Mouse (Mus musculus) intestine, postnatal 0 days (tissue): ENCODE data around the gene Zfhx2. TPM values are rescaled to one million over a fixed set of nuclear protein-coding genes. Genes with fewer than 3 reads are reported as not detected.

ENCODE experiments used
- ATAC-seq: fragments of 200-750 bp; cut with Nextera tagmentation; 2 replicates; pipeline ENCODE4 v1.8.0; 2017; ENCODE audit warnings: mild to moderate bottlenecking, moderate TSS enrichment, moderate library complexity
- H3K27ac ChIP-seq: fragments of 300-500 bp; sonication (generic); 2 replicates; pipeline ENCODE4 v1.5.1; 2014; ENCODE audit warnings: mild to moderate bottlenecking, low read depth, low read length, moderate library complexity
- H3K27me3 ChIP-seq: fragments of 300-500 bp; sonication (generic); replicated peaks from 2 replicates; pipeline ENCODE4 v1.6.1; 2014; ENCODE audit warnings: low read length, mixed read lengths; ENCODE audit not compliant: control insufficient read depth, insufficient read depth
- H3K36me3 ChIP-seq: fragments of 300-500 bp; sonication (generic); 2 replicates; pipeline ENCODE4 v1.6.1; 2014; ENCODE audit warnings: mild to moderate bottlenecking, moderate library complexity; ENCODE audit not compliant: control insufficient read depth, insufficient read depth
- H3K4me1 ChIP-seq: fragments of 300-500 bp; sonication (generic); replicated peaks from 2 replicates; pipeline ENCODE4 v1.6.1; 2014; ENCODE audit warnings: antibody characterized with exemption, low read length, mixed read lengths; ENCODE audit not compliant: control insufficient read depth, insufficient read depth
- H3K4me2 ChIP-seq: fragments of 300-500 bp; sonication (generic); replicated peaks from 2 replicates; pipeline ENCODE4 v1.6.1; 2014; ENCODE audit warnings: low read depth, mild to moderate bottlenecking, moderate library complexity
- H3K4me3 ChIP-seq: fragments of 300-500 bp; sonication (generic); 2 replicates; pipeline ENCODE4 v1.5.1; 2014; ENCODE audit warnings: low read depth, low read length
- H3K9ac ChIP-seq: fragments of 300-500 bp; sonication (generic); 2 replicates; pipeline ENCODE4 v1.6.1; 2014; ENCODE audit warnings: mild to moderate bottlenecking, low read depth, low read length
- H3K9me3 ChIP-seq: fragments of 300-500 bp; sonication (generic); 2 replicates; pipeline ENCODE4 v1.6.1; 2016; ENCODE audit warnings: mixed run types; ENCODE audit not compliant: control insufficient read depth
- CTCF ChIP-seq: sonication (generic); IDR thresholded peaks from 2 replicates; pipeline ENCODE4 v1.5.1; 2016; ENCODE audit warnings: low read depth, mild to moderate bottlenecking, control low read depth, antibody characterized with exemption, moderate library complexity
- WGBS: fragments of 180-500 bp; shearing (Covaris S2); extraction: QIAGEN DNeasy Blood & Tissue Kit; methylation state at CpG from one replicate; pipeline ENCODE4 v1.1.7; 2014; 5-methylcytosine and 5-hydroxymethylcytosine counted together
- polyA plus RNA-seq: library from polyadenylated mRNA; unstranded; fragments of >200 nt; fragmentation: Nextera tagmentation; extraction: Ambion mirVana; gene quantifications from 2 replicates; pipeline ENCODE4 v1.2.1, GENCODE M21; 2015

Zfhx2 gene
- polyA plus RNA-seq, 1 experiment from 2014 or later: 0.87 TPM

DNA sequence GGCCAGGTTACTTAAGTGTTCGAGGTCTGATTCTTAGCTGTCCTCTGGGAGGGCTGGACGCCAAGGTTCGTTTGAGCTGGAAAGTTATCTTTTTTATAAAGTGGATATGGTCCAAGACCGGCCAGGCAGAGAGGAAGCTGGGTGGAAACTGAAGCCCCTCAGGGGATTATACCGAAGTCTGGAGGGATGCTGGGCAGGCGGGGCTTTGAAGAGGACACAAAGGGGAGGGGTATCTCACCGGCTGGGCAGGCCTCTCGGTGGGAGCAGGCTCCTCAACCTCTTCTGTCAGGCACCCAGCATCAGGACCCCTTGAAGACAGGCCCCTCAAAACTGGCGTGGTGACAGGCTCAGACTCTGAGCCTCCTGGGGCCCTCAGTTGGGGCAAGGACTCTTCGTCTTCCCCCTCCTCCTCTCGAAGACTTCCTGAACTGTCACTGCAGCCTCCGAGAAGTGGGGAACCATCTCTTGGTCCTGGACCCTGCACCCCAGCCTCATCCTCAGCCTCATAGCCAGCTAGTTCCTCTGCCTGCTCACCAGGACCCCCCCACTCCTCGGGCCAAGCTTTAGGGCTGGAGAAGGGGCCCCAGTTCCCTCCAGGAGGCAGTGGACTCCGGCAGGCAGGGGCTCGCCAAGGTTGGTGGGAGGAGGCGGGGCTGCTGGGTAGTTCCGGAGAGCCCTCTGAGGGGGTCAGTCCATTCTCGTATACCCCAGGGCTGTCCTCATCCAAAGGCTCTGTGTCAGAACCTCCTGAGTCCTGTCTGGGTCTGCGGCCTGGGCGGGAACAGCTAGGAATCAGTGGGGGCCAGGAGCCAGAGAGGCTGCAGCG, 17.1 kb upstream of the Zfhx2 start:
- WGBS: 36% methylated on average over 21 of the region's 21 CpGs
- H3K9ac ChIP-seq: no peak overlapping the region
- no peak overlapping the region; the same call in 1 of the 2 replicates for H3K4me2 ChIP-seq
- H3K27ac ChIP-seq: no peak overlapping the region
- ATAC-seq: no peak
- peaks cover 13% of the 10 kb centered on the region; the same call in 1 of the 2 replicates for H3K27me3 ChIP-seq
- no peaks in the 10 kb centered on the region for H3K9me3 ChIP-seq
- no peak for TF ChIP-seq CTCF
- peaks cover 14% of the 10 kb centered on the region; the same call in 1 of the 2 replicates for H3K4me1 ChIP-seq
- peaks cover 3% of the 10 kb centered on the region; the same call in 1 of the 2 replicates for H3K36me3 ChIP-seq
- H3K4me3 ChIP-seq: no peak overlapping the region

DNA sequence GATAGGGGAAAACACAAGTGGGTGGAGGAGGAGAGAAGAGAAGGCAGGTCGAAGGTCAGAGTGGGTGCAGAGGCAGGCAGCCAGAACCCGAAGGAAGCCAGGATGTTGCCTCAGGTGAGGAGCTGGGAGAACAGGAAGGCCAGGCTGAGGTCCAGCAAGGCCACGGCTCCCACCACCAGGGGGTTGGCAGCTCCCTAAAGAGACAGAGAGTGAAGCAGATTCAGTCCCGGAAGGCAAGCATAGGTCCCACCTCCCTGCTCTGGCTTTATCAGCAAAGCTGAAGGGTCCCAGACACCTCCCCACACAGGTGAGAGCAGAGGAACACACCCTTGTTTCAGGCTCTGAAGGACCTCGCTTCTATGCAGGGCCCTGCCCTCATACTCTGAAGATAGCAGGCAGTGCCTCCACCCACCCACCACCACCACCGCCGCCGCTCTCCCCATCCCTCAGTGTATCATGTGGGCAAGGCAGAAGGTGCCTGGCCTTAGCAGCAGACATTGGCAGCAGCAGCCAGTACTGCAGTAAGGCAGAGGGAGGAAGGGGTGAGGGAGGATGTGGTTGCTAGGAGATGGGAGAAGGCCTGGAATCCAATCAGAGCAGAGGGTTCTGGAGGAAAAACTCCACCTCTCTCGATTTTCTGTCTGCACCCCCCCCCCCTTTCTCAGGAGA, 16.2 kb upstream of the Zfhx2 start:
- 23% methylated on average over 9 of the region's 9 CpGs for WGBS
- H3K4me1 ChIP-seq: peaks cover 13% of the 10 kb centered on the region; the same call in 1 of the 2 replicates
- TF ChIP-seq CTCF: peak; percentile 40
- no peak overlapping the region for H3K27ac ChIP-seq
- H3K9ac ChIP-seq: no peak overlapping the region
- no peak for ATAC-seq
- peak overlapping the region; percentile 17 for H3K4me2 ChIP-seq
- no peaks in the 10 kb centered on the region for H3K9me3 ChIP-seq
- H3K36me3 ChIP-seq: peaks cover 11% of the 10 kb centered on the region
- H3K4me3 ChIP-seq: no peak overlapping the region
- H3K27me3 ChIP-seq: peaks cover 5% of the 10 kb centered on the region; the same call in 1 of the 2 replicates

DNA sequence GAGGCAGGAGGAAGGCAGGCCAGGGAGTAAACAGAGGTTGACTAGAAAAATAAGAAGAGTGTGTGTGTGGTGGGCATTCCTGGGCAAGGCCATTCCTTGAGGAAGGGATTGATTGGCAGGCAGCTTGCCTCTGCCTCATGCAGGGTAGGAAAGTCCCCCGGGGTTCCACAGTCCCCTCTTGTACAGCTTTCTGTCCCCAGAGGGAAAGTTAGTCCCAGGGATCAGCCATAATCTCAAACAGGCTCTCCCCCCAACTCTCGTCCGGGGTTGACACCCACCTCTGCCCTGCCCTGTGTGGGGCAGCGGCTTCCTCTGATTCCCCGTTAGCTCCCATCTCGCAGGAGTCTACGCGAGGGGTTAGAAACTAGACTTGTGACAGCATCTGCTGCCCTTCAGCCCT, 14.9 kb upstream of the Zfhx2 start:
- ATAC-seq: no peak
- TF ChIP-seq CTCF: no peak
- H3K36me3 ChIP-seq: peaks cover 23% of the 10 kb centered on the region
- no peak overlapping the region for H3K4me3 ChIP-seq
- peaks cover 13% of the 10 kb centered on the region; the same call in 1 of the 2 replicates for H3K4me1 ChIP-seq
- no peaks in the 10 kb centered on the region for H3K9me3 ChIP-seq
- no peaks in the 10 kb centered on the region for H3K27me3 ChIP-seq
- 75% methylated on average over 8 of the region's 8 CpGs for WGBS
- no peak overlapping the region for H3K9ac ChIP-seq
- H3K27ac ChIP-seq: no peak overlapping the region
- no peak overlapping the region for H3K4me2 ChIP-seq

DNA sequence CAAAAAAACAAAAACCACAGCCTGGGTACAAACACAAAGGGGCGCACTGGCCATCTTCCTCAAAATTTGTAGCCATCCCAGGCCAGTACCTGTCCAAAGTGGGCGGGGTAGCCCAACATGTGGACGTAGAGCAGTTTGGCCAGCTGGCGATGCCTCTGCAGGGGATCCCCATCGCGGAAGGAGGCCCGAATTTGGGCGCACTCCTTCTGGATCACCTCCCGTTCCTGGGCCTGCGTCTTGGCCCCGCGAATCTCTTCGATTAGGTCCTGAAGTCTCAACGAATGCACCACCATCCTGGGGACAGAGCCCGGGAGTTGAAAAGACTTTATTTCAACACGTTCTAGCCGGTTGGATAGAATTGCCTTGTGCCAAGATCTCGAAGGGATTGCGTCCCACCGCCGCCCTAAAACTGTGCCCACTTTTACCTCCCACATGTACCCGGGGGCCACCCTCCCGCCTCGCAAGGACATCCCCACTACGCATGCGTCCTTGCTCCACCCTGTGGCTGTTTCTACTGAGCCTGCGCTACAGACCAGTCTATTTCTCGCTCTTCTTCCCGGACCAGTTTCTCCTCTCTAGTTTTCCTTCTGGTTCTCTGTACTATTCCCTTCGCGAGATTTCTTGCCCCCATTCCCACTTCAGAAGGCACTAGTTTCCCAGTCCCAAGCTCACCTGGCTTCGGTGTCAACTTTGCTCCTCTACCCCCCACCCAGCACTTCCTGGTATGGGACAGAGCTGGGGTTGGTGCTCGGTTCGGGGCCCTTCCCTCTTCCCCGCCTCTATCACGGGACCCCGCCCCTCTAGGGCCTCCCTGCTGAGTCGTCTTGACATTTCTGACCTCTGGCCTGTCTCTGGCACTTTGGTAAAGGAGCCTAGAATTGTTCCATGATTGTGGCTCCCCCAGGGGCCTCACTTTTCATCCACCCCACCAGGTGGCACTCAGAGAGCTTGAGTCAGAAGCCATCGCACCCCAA, 14.0 kb upstream of the Zfhx2 start, which contains the start of gene Ap1g2:
Gene Ap1g2 (minus strand): TSS at position 758 of the 974 bp plus-strand sequence.
- under 1% methylated on average over 39 of the region's 39 CpGs for WGBS
- H3K9ac ChIP-seq: peak within 1 kb of the TSS; percentile 57
- H3K36me3 ChIP-seq: peaks cover 25% of the 10 kb centered on the region
- ATAC-seq: peak; percentile 85
- H3K4me2 ChIP-seq: peak within 1 kb of the TSS; percentile 83
- peak within 1 kb of the TSS; percentile 60 for H3K4me3 ChIP-seq
- TF ChIP-seq CTCF: peak; percentile 55
- no peaks in the 10 kb centered on the region for H3K27me3 ChIP-seq
- H3K4me1 ChIP-seq: peaks cover 13% of the 10 kb centered on the region; the same call in 1 of the 2 replicates
- H3K9me3 ChIP-seq: no peaks in the 10 kb centered on the region
- H3K27ac ChIP-seq: peak within 1 kb of the TSS; percentile 89

DNA sequence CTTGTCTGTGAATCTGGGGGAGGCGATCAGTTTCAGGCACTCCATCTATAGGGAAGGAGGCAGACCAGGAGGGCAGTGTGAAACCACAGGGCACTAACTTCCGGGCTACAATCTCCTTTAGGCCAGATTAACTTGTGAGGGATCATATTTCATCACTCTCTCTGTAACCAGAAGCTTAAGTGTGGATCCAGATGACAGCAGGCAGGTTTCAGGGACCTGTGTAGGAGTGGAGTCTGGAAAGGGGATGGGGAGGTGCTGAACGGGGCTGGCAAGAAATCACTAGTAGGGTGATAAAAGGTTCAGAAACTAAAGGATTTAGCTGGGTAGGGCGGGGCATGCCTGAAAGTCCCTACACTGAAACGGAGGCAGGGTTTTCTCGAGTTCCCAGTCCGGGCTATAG, 13.3 kb upstream of the Zfhx2 start:
- no peak for ATAC-seq
- H3K9ac ChIP-seq: peak overlapping the region; percentile 57

More for the DNA sequence above, 13.3 kb upstream of the Zfhx2 start:
- H3K4me1 ChIP-seq: peaks cover 13% of the 10 kb centered on the region; the same call in 1 of the 2 replicates
- H3K36me3 ChIP-seq: peaks cover 32% of the 10 kb centered on the region
- peak overlapping the region; percentile 60 for H3K4me3 ChIP-seq
- WGBS: 10% methylated on average over 7 of the region's 7 CpGs
- TF ChIP-seq CTCF: no peak
- no peak overlapping the region for H3K27ac ChIP-seq
- H3K4me2 ChIP-seq: peak overlapping the region; percentile 83
- no peaks in the 10 kb centered on the region for H3K27me3 ChIP-seq
- no peaks in the 10 kb centered on the region for H3K9me3 ChIP-seq
